Mouse (Mus musculus) heart, embryonic 11.5 days (tissue): ENCODE data around the gene Adam23. TPM values are rescaled to one million over a fixed set of nuclear protein-coding genes. Genes with fewer than 3 reads are reported as not detected.
"Not testable (repeated sequence)": the region's sequence is repeated elsewhere in the genome, so short reads cannot be mapped to it uniquely, and the experiment has no call there.

Experiments
- ATAC-seq: fragments of 200-750 bp; cut with Nextera tagmentation; replicated peaks from 2 replicates; pipeline ENCODE4 v1.8.0; 2017; ENCODE audit warnings: moderate library complexity; ENCODE audit not compliant: insufficient number of reproducible peaks, low FRiP score, low TSS enrichment
- H3K27ac ChIP-seq: fragments of 300-500 bp; sonication (generic); 2 replicates; pipeline ENCODE4 v1.5.1; 2014; ENCODE audit warnings: mild to moderate bottlenecking, low read depth, low read length
- H3K27me3 ChIP-seq: fragments of 300-500 bp; sonication (generic); 2 replicates; pipeline ENCODE4 v1.6.1; 2014; ENCODE audit warnings: mild to moderate bottlenecking, low read length, mixed read lengths; ENCODE audit not compliant: control insufficient read depth, insufficient read depth
- H3K36me3 ChIP-seq: fragments of 300-500 bp; sonication (generic); 2 replicates; pipeline ENCODE4 v1.6.1; 2014; ENCODE audit warnings: mild to moderate bottlenecking, low read length, moderate library complexity, mixed read lengths; ENCODE audit not compliant: control insufficient read depth, insufficient read depth
- H3K4me1 ChIP-seq: fragments of 300-500 bp; sonication (generic); 2 replicates; pipeline ENCODE4 v1.6.1; 2014; ENCODE audit warnings: low read length; ENCODE audit not compliant: control insufficient read depth, insufficient read depth
- H3K4me2 ChIP-seq: fragments of 300-500 bp; sonication (generic); 2 replicates; pipeline ENCODE4 v1.6.1; 2014; ENCODE audit warnings: mild to moderate bottlenecking, moderate library complexity
- H3K4me3 ChIP-seq: fragments of 300-500 bp; sonication (generic); 2 replicates; pipeline ENCODE4 v1.5.1; 2014; ENCODE audit warnings: low read depth, low read length
- H3K9ac ChIP-seq: fragments of 300-500 bp; sonication (generic); 2 replicates; pipeline ENCODE4 v1.6.1; 2014; ENCODE audit warnings: mild to moderate bottlenecking, low read depth, low read length, moderate library complexity
- H3K9me3 ChIP-seq: fragments of 300-500 bp; sonication (generic); replicated peaks from 2 replicates; pipeline ENCODE4 v1.6.1; 2016; ENCODE audit warnings: low read length; ENCODE audit not compliant: control insufficient read depth
- WGBS: fragments of 180-500 bp; shearing (Covaris S2); extraction: QIAGEN DNeasy Blood & Tissue Kit; methylation state at CpG from one replicate; pipeline ENCODE4 v1.1.7; 2014; ENCODE audit not compliant: insufficient replicate concordance; 5-methylcytosine and 5-hydroxymethylcytosine counted together
- polyA plus RNA-seq: library from polyadenylated mRNA; unstranded; fragments of >200 nt; fragmentation: Nextera tagmentation; extraction: Ambion mirVana; gene quantifications from 2 replicates; pipeline ENCODE4 v1.2.1, GENCODE M21; 2014

Adam23 gene
- polyA plus RNA-seq, 1 experiment from 2014 or later: 2.2 TPM

DNA sequence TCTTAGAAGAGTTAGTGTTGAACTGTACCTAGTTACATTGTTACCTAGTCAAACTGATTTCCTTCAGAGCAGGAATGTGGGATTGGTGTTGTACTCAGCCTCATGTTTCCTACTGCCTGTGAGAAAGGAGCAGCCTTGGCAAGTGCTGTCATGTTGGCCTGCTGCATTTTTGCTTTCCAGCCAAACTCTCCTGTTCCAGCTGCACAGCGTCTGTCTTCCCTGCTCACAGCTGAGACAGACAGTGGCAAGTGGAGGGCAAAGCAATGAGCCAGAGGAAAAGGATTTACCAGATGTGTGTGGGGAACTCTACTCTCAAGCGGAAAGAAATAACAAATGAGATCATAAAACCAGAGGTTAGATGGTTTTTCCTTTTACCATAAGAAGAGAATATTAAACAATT, 182.5 kb downstream of the Adam23 start:
- H3K4me3 ChIP-seq: no peak overlapping the region
- no peak overlapping the region for H3K4me2 ChIP-seq
- no peaks in the 10 kb centered on the region for H3K36me3 ChIP-seq
- H3K27ac ChIP-seq: no peak overlapping the region
- no peaks in the 10 kb centered on the region for H3K27me3 ChIP-seq
- no peaks in the 10 kb centered on the region for H3K4me1 ChIP-seq
- WGBS: 55% methylated on average over 2 of the region's 2 CpGs
- H3K9ac ChIP-seq: no peak overlapping the region
- no peaks in the 10 kb centered on the region; the same call in 1 of the 2 replicates for H3K9me3 ChIP-seq
- ATAC-seq: no peak

DNA sequence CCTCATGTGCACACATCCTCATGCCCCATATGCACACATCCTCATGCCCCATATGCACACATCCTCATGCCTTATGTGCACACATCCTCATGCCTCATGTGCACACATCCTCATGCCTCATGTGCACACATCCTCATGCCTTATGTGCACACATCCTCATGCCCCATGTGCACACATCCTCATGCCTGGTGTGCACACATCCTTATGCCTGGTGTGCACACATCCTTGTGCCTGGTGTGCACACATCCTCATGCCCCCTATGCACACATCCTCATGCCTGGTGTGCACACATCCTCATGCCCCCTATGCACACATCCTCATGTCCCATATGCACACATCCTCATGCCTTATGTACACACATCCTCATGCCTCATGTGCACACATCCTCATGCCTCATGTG, 184.7 kb downstream of the Adam23 start:
- not testable (repeated sequence) for H3K36me3 ChIP-seq, H3K4me1 ChIP-seq, H3K9ac ChIP-seq, H3K27me3 ChIP-seq, H3K4me2 ChIP-seq, H3K27ac ChIP-seq, H3K4me3 ChIP-seq, H3K9me3 ChIP-seq, ATAC-seq

DNA sequence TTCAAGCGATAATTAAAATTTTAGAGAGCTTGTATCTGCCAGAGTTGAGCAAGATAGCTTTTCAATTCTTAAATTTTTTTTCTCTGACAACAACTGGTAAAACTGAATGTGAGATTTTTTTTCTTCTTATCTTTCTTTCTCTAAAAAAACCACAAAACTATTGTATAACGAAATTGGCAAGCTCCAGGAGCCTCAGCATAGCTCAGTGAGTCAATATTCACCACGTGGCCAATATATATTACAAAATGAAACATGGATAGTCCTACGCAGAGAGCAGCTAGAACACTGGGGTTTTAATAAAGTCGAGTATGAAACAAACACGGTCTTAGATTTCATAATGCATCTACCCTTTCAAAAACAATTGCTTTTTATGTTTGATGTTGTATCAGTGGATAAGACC, 194.2 kb downstream of the Adam23 start:
- no peak overlapping the region for H3K9ac ChIP-seq
- H3K4me1 ChIP-seq: no peaks in the 10 kb centered on the region
- ATAC-seq: no peak
- no peak overlapping the region for H3K27ac ChIP-seq
- no peak overlapping the region for H3K4me3 ChIP-seq
- no peaks in the 10 kb centered on the region for H3K9me3 ChIP-seq
- H3K36me3 ChIP-seq: no peaks in the 10 kb centered on the region
- 75% methylated on average over 6 of the region's 6 CpGs for WGBS
- H3K27me3 ChIP-seq: no peaks in the 10 kb centered on the region
- H3K4me2 ChIP-seq: no peak overlapping the region

Other genes with a start within 250 kb of the Adam23 start
- gene Gpr1, start 231.3 kb upstream of the Adam23 start, polyA plus RNA-seq: not detected in 2 replicates
- gene Zdbf2, start 172.6 kb upstream of the Adam23 start, polyA plus RNA-seq: 5.0 and 9.8 TPM in 2 replicates
- not detected in 2 replicates for gene Gm39653, start 170.1 kb downstream of the Adam23 start, polyA plus RNA-seq
- not detected in 2 replicates for gene Dytn, start 241.0 kb downstream of the Adam23 start, polyA plus RNA-seq